Mouse (Mus musculus): Measurements from ENCODE around the gene Acap1. TPM values are rescaled to one million over a fixed set of nuclear protein-coding genes. Genes with fewer than 3 reads are reported as not detected.

The Acap1 gene
- polyA plus RNA-seq, 1 experiment from 2014 or later, result 0.49 TPM

GRCm38 (mm10) chr11:69880853-69881603 is 14.3 kb downstream of the Acap1 start, which contains the start of gene Kctd11:
Gene Kctd11 (minus strand): TSS chr11:69881406.
- ATAC-seq, result peak; percentile 78
- under 1% methylated on average over 46 of the region's 46 CpGs for whole genome bisulfite sequencing
- H3K27ac ChIP-seq (ENCODE audit: low read length), result 0 out of 2 replicates have a peak within 1 kb of the TSS, but pooled peaks have one; percentile 16

DNA sequence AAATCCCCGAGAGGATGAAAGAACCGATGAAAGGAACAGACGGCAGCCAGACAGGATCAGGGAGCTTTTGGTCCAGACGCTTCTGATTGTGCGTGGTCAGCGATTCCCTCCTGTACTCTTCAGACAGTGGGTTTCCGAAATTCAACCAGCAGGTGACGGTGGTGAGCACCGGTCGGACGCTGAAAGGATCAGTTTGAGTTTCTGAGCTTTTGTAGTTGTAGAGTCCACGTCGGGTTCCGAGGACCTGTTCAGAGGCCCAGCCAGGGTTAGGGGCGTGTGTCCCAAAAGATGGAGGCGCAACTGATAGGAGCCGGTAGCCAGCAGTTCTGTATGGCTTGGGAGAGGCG is 14.9 kb downstream of the Acap1 start:
- Histone ChIP-seq H3K4me2 (ENCODE audit: low read length) (peak overlapping the region; percentile 72), H3K9ac (replicated peaks; ENCODE audit: low read depth, low read length) (peak overlapping the region; percentile 59), H3K36me3 (ENCODE audit: control insufficient read depth, insufficient read depth) (no peaks in the 10 kb centered on the region), H3K4me1 (replicated peaks; ENCODE audit: control insufficient read depth, insufficient read depth, low read length) (peaks cover 16% of the 10 kb centered on the region), H3K4me3 (replicated peaks; ENCODE audit: low read length) (peak overlapping the region; percentile 44), H3K27me3 (replicated peaks; ENCODE audit: control insufficient read depth, insufficient read depth, low read length) (peaks cover 5% of the 10 kb centered on the region; the same call in 1 of the 2 replicates), H3K27ac (ENCODE audit: low read length) (no peak overlapping the region), H3K9me3 (ENCODE audit: control insufficient read depth, low read length) (no peaks in the 10 kb centered on the region)
- 2% methylated on average over 18 of the region's 18 CpGs for WGBS
- peak; percentile 45 for ATAC-seq

More at GRCm38 (mm10) chr11:69880853-69881603, 14.3 kb downstream of the Acap1 start, which contains the start of gene Kctd11:
- Histone ChIP-seq H3K27me3 (replicated peaks; ENCODE audit: control insufficient read depth, insufficient read depth, low read length) (peaks cover 5% of the 10 kb centered on the region; the same call in 1 of the 2 replicates), H3K4me2 (ENCODE audit: low read length) (peak within 1 kb of the TSS; percentile 72), H3K36me3 (ENCODE audit: control insufficient read depth, insufficient read depth) (no peaks in the 10 kb centered on the region), H3K4me1 (replicated peaks; ENCODE audit: control insufficient read depth, insufficient read depth, low read length) (peaks cover 16% of the 10 kb centered on the region), H3K9me3 (ENCODE audit: control insufficient read depth, low read length) (no peaks in the 10 kb centered on the region), H3K4me3 (replicated peaks; ENCODE audit: low read length) (peak within 1 kb of the TSS; percentile 44), H3K9ac (replicated peaks; ENCODE audit: low read depth, low read length) (peak within 1 kb of the TSS; percentile 59)

DNA sequence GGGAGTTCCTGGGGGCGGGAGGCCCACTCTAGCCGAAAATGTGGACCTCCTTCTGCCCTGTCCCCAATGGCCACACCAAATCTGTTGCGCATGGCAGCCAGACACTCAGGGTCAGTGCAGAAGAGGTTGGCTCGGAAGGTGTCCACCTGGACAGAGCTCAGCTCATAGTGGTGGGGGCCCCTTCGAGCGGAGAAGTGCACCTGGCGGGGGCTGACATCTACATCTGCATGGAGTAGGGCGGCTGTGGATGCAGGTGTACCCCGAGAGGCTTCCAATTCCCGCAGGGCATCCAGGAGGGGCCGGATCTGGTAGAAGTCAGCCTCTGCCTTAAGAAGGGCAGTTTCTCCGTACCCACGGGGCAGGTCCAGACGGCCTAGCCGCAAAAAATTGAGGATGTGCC is 15.6 kb downstream of the Acap1 start:
- H3K36me3 ChIP-seq (ENCODE audit: control insufficient read depth, insufficient read depth), result no peaks in the 10 kb centered on the region
- 51% methylated on average over 15 of the region's 15 CpGs for WGBS
- no peak overlapping the region for H3K4me3 ChIP-seq (replicated peaks; ENCODE audit: low read length)
- no peak for ATAC-seq
- H3K27me3 ChIP-seq (replicated peaks; ENCODE audit: control insufficient read depth, insufficient read depth, low read length), result peaks cover 5% of the 10 kb centered on the region; the same call in 1 of the 2 replicates
- H3K9me3 ChIP-seq (ENCODE audit: control insufficient read depth, low read length), result no peaks in the 10 kb centered on the region
- H3K27ac ChIP-seq (ENCODE audit: low read length), result no peak overlapping the region
- H3K4me1 ChIP-seq (replicated peaks; ENCODE audit: control insufficient read depth, insufficient read depth, low read length), result peaks cover 16% of the 10 kb centered on the region
- H3K9ac ChIP-seq (replicated peaks; ENCODE audit: low read depth, low read length), result 0 out of 2 replicates have a peak overlapping the region, but pooled peaks have one; percentile 8
- H3K4me2 ChIP-seq (ENCODE audit: low read length), result no peak overlapping the region

DNA sequence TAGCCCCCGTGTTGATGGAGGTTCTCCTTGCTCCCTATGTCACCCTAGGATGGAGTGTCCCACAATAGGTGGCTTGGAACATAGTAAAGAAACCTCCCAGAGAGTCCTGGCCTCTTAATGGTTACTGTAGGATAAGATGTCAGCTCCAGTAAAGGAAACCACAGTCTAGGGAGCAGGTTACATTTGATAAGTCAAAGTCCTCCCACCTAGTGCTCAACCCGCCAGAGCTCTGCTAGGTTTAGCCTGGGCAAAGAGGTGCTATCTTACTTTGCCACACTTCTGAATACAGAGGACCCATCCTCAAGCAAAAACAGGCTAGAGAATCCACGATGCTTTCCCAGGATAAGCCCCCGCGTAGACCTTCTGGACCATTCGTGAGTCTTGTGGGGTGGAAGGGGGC is 16.4 kb downstream of the Acap1 start:
- ATAC-seq, result no peak
- Histone ChIP-seq H3K27ac (ENCODE audit: low read length) (no peak overlapping the region), H3K4me1 (replicated peaks; ENCODE audit: control insufficient read depth, insufficient read depth, low read length) (peaks cover 16% of the 10 kb centered on the region), H3K4me3 (replicated peaks; ENCODE audit: low read length) (no peak overlapping the region), H3K27me3 (replicated peaks; ENCODE audit: control insufficient read depth, insufficient read depth, low read length) (peaks cover 5% of the 10 kb centered on the region; the same call in 1 of the 2 replicates), H3K9ac (replicated peaks; ENCODE audit: low read depth, low read length) (no peak overlapping the region), H3K9me3 (ENCODE audit: control insufficient read depth, low read length) (no peaks in the 10 kb centered on the region), H3K4me2 (ENCODE audit: low read length) (no peak overlapping the region), H3K36me3 (ENCODE audit: control insufficient read depth, insufficient read depth) (no peaks in the 10 kb centered on the region)
- 86% methylated on average over 6 of the region's 6 CpGs for WGBS

- ATAC-seq, result no peak
- WGBS, result 83% methylated on average over 3 of the region's 3 CpGs
- H3K9me3 ChIP-seq (ENCODE audit: control insufficient read depth, low read length), result no peaks in the 10 kb centered on the region
- no peak overlapping the region for H3K27ac ChIP-seq (ENCODE audit: low read length)
- no peak overlapping the region for H3K4me3 ChIP-seq (replicated peaks; ENCODE audit: low read length)
- no peak overlapping the region for H3K4me2 ChIP-seq (ENCODE audit: low read length)
- H3K4me1 ChIP-seq (replicated peaks; ENCODE audit: control insufficient read depth, insufficient read depth, low read length), result peaks cover 16% of the 10 kb centered on the region
- no peak overlapping the region for H3K9ac ChIP-seq (replicated peaks; ENCODE audit: low read depth, low read length)
- no peaks in the 10 kb centered on the region for H3K36me3 ChIP-seq (ENCODE audit: control insufficient read depth, insufficient read depth)
- H3K27me3 ChIP-seq (replicated peaks; ENCODE audit: control insufficient read depth, insufficient read depth, low read length), result peaks cover 5% of the 10 kb centered on the region; the same call in 1 of the 2 replicates
These were observed 16.9 kb downstream of the Acap1 start for GRCm38 (mm10) chr11:69878399-69878798.

GRCm38 (mm10) chr11:69877878-69878277 is 17.5 kb downstream of the Acap1 start, which contains the start of gene Tmem95:
Gene Tmem95 (minus strand): TSS chr11:69878018.
- Histone ChIP-seq H3K4me1 (replicated peaks; ENCODE audit: control insufficient read depth, insufficient read depth, low read length) (peaks cover 16% of the 10 kb centered on the region), H3K4me2 (ENCODE audit: low read length) (peak within 1 kb of the TSS; percentile 24), H3K36me3 (ENCODE audit: control insufficient read depth, insufficient read depth) (no peaks in the 10 kb centered on the region), H3K4me3 (replicated peaks; ENCODE audit: low read length) (no peak within 1 kb of the TSS), H3K9me3 (ENCODE audit: control insufficient read depth, low read length) (no peaks in the 10 kb centered on the region), H3K9ac (replicated peaks; ENCODE audit: low read depth, low read length) (no peak within 1 kb of the TSS), H3K27ac (ENCODE audit: low read length) (no peak within 1 kb of the TSS), H3K27me3 (replicated peaks; ENCODE audit: control insufficient read depth, insufficient read depth, low read length) (peaks cover 5% of the 10 kb centered on the region; the same call in 1 of the 2 replicates)
- ATAC-seq, result no peak
- 83% methylated on average over 11 of the region's 11 CpGs for WGBS

GRCm38 (mm10) chr11:69876867-69877266 is 18.5 kb downstream of the Acap1 start:
- ATAC-seq, result peak; percentile 45; the same call in 1 of the 2 replicates
- peak overlapping the region; percentile 24 for H3K4me2 ChIP-seq (ENCODE audit: low read length)
- peaks cover 3% of the 10 kb centered on the region; the same call in 1 of the 2 replicates for H3K27me3 ChIP-seq (replicated peaks; ENCODE audit: control insufficient read depth, insufficient read depth, low read length)
- no peaks in the 10 kb centered on the region for H3K9me3 ChIP-seq (ENCODE audit: control insufficient read depth, low read length)
- H3K36me3 ChIP-seq (ENCODE audit: control insufficient read depth, insufficient read depth), result no peaks in the 10 kb centered on the region
- 3% methylated on average over 12 of the region's 12 CpGs for WGBS
- H3K4me3 ChIP-seq (replicated peaks; ENCODE audit: low read length), result no peak overlapping the region
- H3K9ac ChIP-seq (replicated peaks; ENCODE audit: low read depth, low read length), result no peak overlapping the region
- peaks cover 16% of the 10 kb centered on the region for H3K4me1 ChIP-seq (replicated peaks; ENCODE audit: control insufficient read depth, insufficient read depth, low read length)
- no peak overlapping the region for H3K27ac ChIP-seq (ENCODE audit: low read length)

DNA sequence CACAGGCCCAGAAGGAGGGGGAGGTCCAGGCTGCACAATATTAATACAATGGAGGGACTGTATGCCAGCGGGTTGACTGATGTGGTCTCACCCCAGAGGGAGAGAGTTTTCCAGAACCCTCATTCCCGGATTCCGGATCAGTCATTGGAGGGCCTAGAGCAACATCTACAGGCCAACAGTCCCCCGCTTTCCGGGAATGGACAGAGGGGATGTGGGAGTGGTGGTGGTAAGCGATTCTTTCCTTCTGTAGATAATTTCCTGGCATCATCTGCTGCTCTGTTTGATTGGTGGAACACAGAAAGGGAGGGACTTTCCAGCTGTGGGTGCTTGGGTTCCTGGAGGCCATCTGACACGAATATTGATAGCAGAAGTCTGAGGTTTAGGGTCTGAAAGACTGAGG is 19.2 kb downstream of the Acap1 start:
- Histone ChIP-seq H3K4me1 (replicated peaks; ENCODE audit: control insufficient read depth, insufficient read depth, low read length) (peaks cover 11% of the 10 kb centered on the region), H3K36me3 (ENCODE audit: control insufficient read depth, insufficient read depth) (no peaks in the 10 kb centered on the region), H3K4me3 (replicated peaks; ENCODE audit: low read length) (no peak overlapping the region), H3K27me3 (replicated peaks; ENCODE audit: control insufficient read depth, insufficient read depth, low read length) (peaks cover 2% of the 10 kb centered on the region; the same call in 1 of the 2 replicates), H3K4me2 (ENCODE audit: low read length) (no peak overlapping the region), H3K27ac (ENCODE audit: low read length) (no peak overlapping the region), H3K9me3 (ENCODE audit: control insufficient read depth, low read length) (no peaks in the 10 kb centered on the region), H3K9ac (replicated peaks; ENCODE audit: low read depth, low read length) (no peak overlapping the region)
- WGBS, result 74% methylated on average over 7 of the region's 7 CpGs
- no peak for ATAC-seq

- Histone ChIP-seq H3K4me3 (replicated peaks; ENCODE audit: low read length) (no peak overlapping the region), H3K4me1 (replicated peaks; ENCODE audit: control insufficient read depth, insufficient read depth, low read length) (0 out of 2 replicates have a peak, but pooled peaks cover 3% of the 10 kb centered on the region), H3K4me2 (ENCODE audit: low read length) (no peak overlapping the region), H3K27ac (ENCODE audit: low read length) (no peak overlapping the region), H3K36me3 (ENCODE audit: control insufficient read depth, insufficient read depth) (no peaks in the 10 kb centered on the region), H3K9me3 (ENCODE audit: control insufficient read depth, low read length) (no peaks in the 10 kb centered on the region), H3K27me3 (replicated peaks; ENCODE audit: control insufficient read depth, insufficient read depth, low read length) (no peaks in the 10 kb centered on the region; the same call in 1 of the 2 replicates), H3K9ac (replicated peaks; ENCODE audit: low read depth, low read length) (no peak overlapping the region)
- WGBS, result 84% methylated on average over 4 of the region's 4 CpGs
- no peak for ATAC-seq
These were observed 22.9 kb downstream of the Acap1 start for GRCm38 (mm10) chr11:69872451-69872850.
